Comparison of ENCODE assay signal across 18 mouse cellular contexts in the genomic region with DNA sequence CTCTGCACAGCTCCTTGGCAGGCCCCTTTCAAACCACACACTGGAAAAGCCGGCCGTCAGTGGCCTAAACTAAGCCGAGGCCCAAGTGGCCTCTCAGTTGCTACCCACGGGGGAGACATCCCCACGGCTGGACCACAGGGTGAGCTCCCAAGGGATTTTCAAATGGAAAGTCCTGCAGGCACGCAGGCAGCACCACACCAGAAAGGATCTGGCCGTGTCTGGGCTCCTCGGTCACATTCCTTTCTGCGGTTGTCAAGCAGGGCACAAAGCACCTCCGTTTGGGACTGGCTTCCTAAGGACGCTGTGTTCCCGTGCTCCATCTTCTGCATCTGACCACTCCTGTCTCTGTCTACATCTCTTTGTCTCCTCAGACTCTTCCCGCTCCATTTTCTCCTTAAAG. TPM values are rescaled to one million over a fixed set of nuclear protein-coding genes. Genes with fewer than 3 reads are reported as not detected.
DNase-seq lines count a peak whose midpoint lies in the region; ATAC-seq lines count a peak whose summit lies in the region.
"Had no signal": no experiment of that assay in that cellular context is flagged by ENCODE, and none has a peak within 500 bp of the region (broad histone marks: within the 10 kb centered on the region; RNA-seq: fewer than 3 reads in every experiment).

No protein-coding gene starts in this region.

- 0 out of 2 replicates have a peak overlapping the region, but pooled peaks have one; percentile 50 for H3K27ac ChIP-seq in forebrain, embryonic 12.5 days
- peak overlapping the region; percentile 1; the same call in 1 of the 2 replicates for H3K27ac ChIP-seq in hindbrain, embryonic 14.5 days
- peak overlapping the region; percentile 59 for H3K27ac ChIP-seq in midbrain, embryonic 15.5 days
- H3K27ac ChIP-seq: liver, embryonic 15.5 days had no signal

- 18% methylated on average over 13 of the region's 13 CpGs for WGBS in forebrain, embryonic 12.5 days
- 14% methylated on average over 13 of the region's 13 CpGs for WGBS in hindbrain, embryonic 14.5 days
- 6% methylated on average over 13 of the region's 13 CpGs for WGBS in midbrain, embryonic 15.5 days

- no peak overlapping the region for H3K4me3 ChIP-seq in forebrain, embryonic 12.5 days (replicated peaks)
- no peak overlapping the region for H3K4me3 ChIP-seq in hindbrain, embryonic 14.5 days (replicated peaks; ENCODE audit: low read length)
- H3K4me3 ChIP-seq in midbrain, embryonic 15.5 days: no peak overlapping the region
- H3K4me3 ChIP-seq: liver, embryonic 15.5 days had no signal

- peak; percentile 49 for DNase-seq in embryo, embryonic 10.5 days (ENCODE audit: low spot score)
- DNase-seq in hindbrain, embryonic 14.5 days (ENCODE audit: low spot score): no peak
- no peak for DNase-seq in cerebellum, adult 8-10 months
- DNase-seq in c-Kit-positive CD71-positive TER-119-positive erythroid progenitor cells, embryonic 14.5 days (ENCODE audit: low spot score): no peak
- DNase-seq in thymus, postnatal 14 days: no peak
- DNase-seq in liver: no peak
- DNase-seq: cerebellum, adult 9-11 months; heart, adult 11 months; heart, postnatal 10 days; kidney, adult 11 months; kidney, postnatal 25 days; left cerebral cortex, postnatal 4 days; lung, postnatal 36 days; retina, postnatal 1 day; thymus, postnatal 36 days had no signal

- ATAC-seq in forebrain, embryonic 12.5 days (ENCODE audit: low FRiP score): peak; percentile 15; the same call in 1 of the 2 replicates
- ATAC-seq in hindbrain, embryonic 14.5 days (ENCODE audit: low FRiP score): no peak
- peak; percentile 12; the same call in 1 of the 2 replicates for ATAC-seq in midbrain, embryonic 15.5 days (replicated peaks)

- peak overlapping the region; percentile 30; the same call in 1 of the 2 replicates for H3K9ac ChIP-seq in forebrain, embryonic 12.5 days
- H3K9ac ChIP-seq in hindbrain, embryonic 14.5 days: peak overlapping the region; percentile 24; the same call in 1 of the 2 replicates
- no peak overlapping the region for H3K9ac ChIP-seq in midbrain, embryonic 15.5 days
- H3K9ac ChIP-seq: liver, embryonic 15.5 days had no signal

- no peaks in the 10 kb centered on the region for H3K9me3 ChIP-seq in forebrain, embryonic 12.5 days
- no peaks in the 10 kb centered on the region for H3K9me3 ChIP-seq in hindbrain, embryonic 14.5 days (ENCODE audit: control insufficient read depth, low read length)
- H3K9me3 ChIP-seq in midbrain, embryonic 15.5 days: no peaks in the 10 kb centered on the region
- H3K9me3 ChIP-seq: liver, embryonic 15.5 days had no signal

- no peaks in the 10 kb centered on the region for H3K36me3 ChIP-seq in forebrain, embryonic 12.5 days (replicated peaks)
- H3K36me3 ChIP-seq in hindbrain, embryonic 14.5 days (replicated peaks; ENCODE audit: control insufficient read depth, insufficient read depth): 0 out of 2 replicates have a peak, but pooled peaks cover 5% of the 10 kb centered on the region
- no peaks in the 10 kb centered on the region for H3K36me3 ChIP-seq in midbrain, embryonic 15.5 days (replicated peaks)
- H3K36me3 ChIP-seq: liver, embryonic 15.5 days had no signal

- peaks cover 59% of the 10 kb centered on the region for H3K4me1 ChIP-seq in forebrain, embryonic 12.5 days
- peaks cover 35% of the 10 kb centered on the region for H3K4me1 ChIP-seq in hindbrain, embryonic 14.5 days (replicated peaks; ENCODE audit: control insufficient read depth, insufficient read depth, low read length)
- peaks cover 36% of the 10 kb centered on the region for H3K4me1 ChIP-seq in midbrain, embryonic 15.5 days
- H3K4me1 ChIP-seq: liver, embryonic 15.5 days had no signal

- no peaks in the 10 kb centered on the region; the same call in 1 of the 2 replicates for H3K27me3 ChIP-seq in forebrain, embryonic 12.5 days
- no peaks in the 10 kb centered on the region for H3K27me3 ChIP-seq in hindbrain, embryonic 14.5 days (ENCODE audit: control insufficient read depth, insufficient read depth, low read length)
- no peaks in the 10 kb centered on the region for H3K27me3 ChIP-seq in midbrain, embryonic 15.5 days (replicated peaks)

- no peak overlapping the region for H3K4me2 ChIP-seq in forebrain, embryonic 12.5 days
- no peak overlapping the region for H3K4me2 ChIP-seq in hindbrain, embryonic 14.5 days (replicated peaks)
- peak overlapping the region; percentile 2; the same call in 1 of the 2 replicates for H3K4me2 ChIP-seq in midbrain, embryonic 15.5 days
- H3K4me2 ChIP-seq: liver, embryonic 15.5 days had no signal

RNA-seq across cellular contexts. Expression of a gene that starts 9.9 kb away (rescaled TPM):
- polyA plus RNA-seq in forebrain, embryonic 12.5 days (2016; fragmentation: Nextera tagmentation; extraction: Ambion mirVana): 7.2 and 10.5 TPM in 2 replicates
- polyA plus RNA-seq in hindbrain, embryonic 14.5 days (2014; fragmentation: Nextera tagmentation; extraction: Ambion mirVana): 19.5 and 24.2 TPM in 2 replicates
- polyA plus RNA-seq in midbrain, embryonic 15.5 days (2015; fragmentation: Nextera tagmentation; extraction: Ambion mirVana): 13.8 and 15.5 TPM in 2 replicates
- polyA plus RNA-seq: liver, embryonic 15.5 days had no signal

RNA-seq across cellular contexts. Expression of a gene that starts 24.2 kb away (rescaled TPM):
- 6.3 and 7.8 TPM in 2 replicates for polyA plus RNA-seq in forebrain, embryonic 12.5 days (2016; fragmentation: Nextera tagmentation; extraction: Ambion mirVana)
- 10.3 and 12.4 TPM in 2 replicates for polyA plus RNA-seq in hindbrain, embryonic 14.5 days (2014; fragmentation: Nextera tagmentation; extraction: Ambion mirVana)
- polyA plus RNA-seq in midbrain, embryonic 15.5 days (2015; fragmentation: Nextera tagmentation; extraction: Ambion mirVana): 6.3 and 8.9 TPM in 2 replicates

RNA-seq across cellular contexts. Expression of a gene that starts 42.3 kb away (rescaled TPM):
- 9.3 and 10.1 TPM in 2 replicates for polyA plus RNA-seq in forebrain, embryonic 12.5 days (2016; fragmentation: Nextera tagmentation; extraction: Ambion mirVana)
- 20.0 and 23.5 TPM in 2 replicates for polyA plus RNA-seq in hindbrain, embryonic 14.5 days (2014; fragmentation: Nextera tagmentation; extraction: Ambion mirVana)
- polyA plus RNA-seq in midbrain, embryonic 15.5 days (2015; fragmentation: Nextera tagmentation; extraction: Ambion mirVana): 16.8 and 18.3 TPM in 2 replicates

RNA-seq across cellular contexts. Expression of a gene that starts 42.5 kb away (rescaled TPM):
- polyA plus RNA-seq in forebrain, embryonic 12.5 days (2016; fragmentation: Nextera tagmentation; extraction: Ambion mirVana): 1.5 TPM in 2 replicates
- 2.0 and 2.3 TPM in 2 replicates for polyA plus RNA-seq in hindbrain, embryonic 14.5 days (2014; fragmentation: Nextera tagmentation; extraction: Ambion mirVana)
- 3.3 and 3.5 TPM in 2 replicates for polyA plus RNA-seq in midbrain, embryonic 15.5 days (2015; fragmentation: Nextera tagmentation; extraction: Ambion mirVana)

Comparison
In these comparisons a context has a peak if more than half of its experiments do, and no peak if none do; other contexts are left out.
1. H3K27ac ChIP-seq: peak in every context shown above with its lines; median percentile 59 in midbrain, embryonic 15.5 days; 50 in forebrain, embryonic 12.5 days; 1 in hindbrain, embryonic 14.5 days.